Mouse (Mus musculus): ENCODE results near the gene Procr. TPM values are rescaled to one million over a fixed set of nuclear protein-coding genes. Genes with fewer than 3 reads are reported as not detected.
"Not testable (repeated sequence)": the region's sequence is repeated elsewhere in the genome, so short reads cannot be mapped to it uniquely, and the experiment has no call there.

Gene Procr
- total and polyA plus RNA-seq, 2 experiments, result 0.46 to 0.73 TPM

GRCm38 (mm10) chr2:155727764-155728395 is 23.0 kb upstream of the Procr start:
- Histone ChIP-seq H3K27me3 (ENCODE audit: control insufficient read depth, insufficient read depth, low read length) (no peaks in the 10 kb centered on the region), H3K4me3 (ENCODE audit: insufficient read depth, low read depth, low read length) (no peak overlapping the region), H3K9ac (ENCODE audit: low read depth, low read length) (no peak overlapping the region), H3K4me1 (ENCODE audit: control insufficient read depth, insufficient read depth, low read length) (peaks cover 11% of the 10 kb centered on the region), H3K27ac (replicated peaks; ENCODE audit: insufficient read depth, low read depth, low read length) (peak overlapping the region; percentile 51), H3K36me3 (ENCODE audit: control insufficient read depth, insufficient read depth, low read length) (peaks cover 5% of the 10 kb centered on the region; the same call in 1 of the 2 replicates), H3K79me2 (ENCODE audit: control insufficient read depth, insufficient read depth, low read length) (no peaks in the 10 kb centered on the region; the same call in 1 of the 2 replicates)
- TF ChIP-seq POLR2A (IDR thresholded peaks at IDR 0.05; ENCODE audit: extremely low read depth, insufficient read depth, low read length) (no peak), CTCF (IDR thresholded peaks at IDR 0.05; ENCODE audit: low read depth, low read length) (no peak)
- peak; percentile 71 for DNase-seq (ENCODE audit: extremely low read depth, low read depth, low spot score)
- WGBS, result 20% methylated on average over 7 of the region's 7 CpGs

- Histone ChIP-seq H3K4me1 (ENCODE audit: control insufficient read depth, insufficient read depth, low read length) (peaks cover 11% of the 10 kb centered on the region), H3K27me3 (ENCODE audit: control insufficient read depth, insufficient read depth, low read length) (no peaks in the 10 kb centered on the region), H3K36me3 (ENCODE audit: control insufficient read depth, insufficient read depth, low read length) (peaks cover 4% of the 10 kb centered on the region; the same call in 1 of the 2 replicates), H3K4me3 (ENCODE audit: insufficient read depth, low read depth, low read length) (peak overlapping the region; percentile 91), H3K9ac (ENCODE audit: low read depth, low read length) (peak overlapping the region; percentile 93), H3K27ac (replicated peaks; ENCODE audit: insufficient read depth, low read depth, low read length) (peak overlapping the region; percentile 17; the same call in 1 of the 2 replicates), H3K79me2 (ENCODE audit: control insufficient read depth, insufficient read depth, low read length) (no peaks in the 10 kb centered on the region; the same call in 1 of the 2 replicates)
- no peak for DNase-seq (ENCODE audit: extremely low read depth, low read depth, low spot score)
- WGBS, result 2% methylated on average over 15 of the region's 15 CpGs
- TF ChIP-seq CTCF (IDR thresholded peaks at IDR 0.05; ENCODE audit: low read depth, low read length), result no peak
- no peak for TF ChIP-seq POLR2A (IDR thresholded peaks at IDR 0.05; ENCODE audit: extremely low read depth, insufficient read depth, low read length)
These were observed 22.2 kb upstream of the Procr start for GRCm38 (mm10) chr2:155728742-155729141.

DNA sequence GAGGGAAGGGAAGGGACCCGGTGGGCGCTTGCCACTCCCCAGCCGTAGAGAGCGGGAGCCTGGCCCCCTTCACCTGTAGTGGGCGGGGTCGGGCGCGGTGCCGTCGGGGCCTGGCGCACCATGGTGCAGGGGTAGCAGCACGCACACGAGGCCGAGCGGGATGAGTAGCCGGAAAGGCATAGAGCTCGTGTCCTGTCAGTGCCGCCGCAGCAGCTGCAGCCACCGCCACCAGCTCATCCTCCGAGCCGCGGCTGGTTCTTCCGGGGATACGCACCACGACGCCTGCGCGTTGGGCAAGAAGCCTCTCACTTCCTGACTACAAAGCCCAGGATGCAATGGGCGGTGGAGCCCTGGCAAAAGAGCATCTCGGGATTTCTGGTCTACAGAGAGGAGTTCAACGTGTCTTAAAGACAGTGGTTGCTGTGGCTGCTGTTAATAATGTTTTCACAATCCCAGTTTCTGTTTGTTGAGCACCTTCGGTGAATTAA is 21.7 kb upstream of the Procr start, which contains the start of gene Edem2:
Gene Edem2 (minus strand): TSS at position 318 of the 488 bp plus-strand sequence.
- peak within 1 kb of the TSS; percentile 93 for H3K9ac ChIP-seq (ENCODE audit: low read depth, low read length)
- under 1% methylated on average over 30 of the region's 33 CpGs for WGBS
- H3K36me3 ChIP-seq (ENCODE audit: control insufficient read depth, insufficient read depth, low read length), result peaks cover 2% of the 10 kb centered on the region; the same call in 1 of the 2 replicates
- no peaks in the 10 kb centered on the region for H3K27me3 ChIP-seq (ENCODE audit: control insufficient read depth, insufficient read depth, low read length)
- peak within 1 kb of the TSS; percentile 91 for H3K4me3 ChIP-seq (ENCODE audit: insufficient read depth, low read depth, low read length)
- peak within 1 kb of the TSS; percentile 17; the same call in 1 of the 2 replicates for H3K27ac ChIP-seq (replicated peaks; ENCODE audit: insufficient read depth, low read depth, low read length)
- TF ChIP-seq CTCF (IDR thresholded peaks at IDR 0.05; ENCODE audit: low read depth, low read length) (no peak), POLR2A (IDR thresholded peaks at IDR 0.05; ENCODE audit: extremely low read depth, insufficient read depth, low read length) (peak; percentile 72)
- DNase-seq (ENCODE audit: extremely low read depth, low read depth, low spot score), result peak; percentile 88
- no peaks in the 10 kb centered on the region; the same call in 1 of the 2 replicates for H3K79me2 ChIP-seq (ENCODE audit: control insufficient read depth, insufficient read depth, low read length)
- H3K4me1 ChIP-seq (ENCODE audit: control insufficient read depth, insufficient read depth, low read length), result peaks cover 11% of the 10 kb centered on the region

GRCm38 (mm10) chr2:155735080-155735479 is 15.8 kb upstream of the Procr start:
- no peak for TF ChIP-seq POLR2A (IDR thresholded peaks at IDR 0.05; ENCODE audit: extremely low read depth, insufficient read depth, low read length)
- TF ChIP-seq CTCF (IDR thresholded peaks at IDR 0.05; ENCODE audit: low read depth, low read length), result no peak
- no peak for DNase-seq (ENCODE audit: extremely low read depth, low read depth, low spot score)
- Histone ChIP-seq H3K79me2 (ENCODE audit: control insufficient read depth, insufficient read depth, low read length) (no peaks in the 10 kb centered on the region), H3K4me3 (ENCODE audit: insufficient read depth, low read depth, low read length) (no peak overlapping the region), H3K9ac (ENCODE audit: low read depth, low read length) (no peak overlapping the region), H3K4me1 (ENCODE audit: control insufficient read depth, insufficient read depth, low read length) (no peaks in the 10 kb centered on the region), H3K36me3 (ENCODE audit: control insufficient read depth, insufficient read depth, low read length) (no peaks in the 10 kb centered on the region), H3K27ac (replicated peaks; ENCODE audit: insufficient read depth, low read depth, low read length) (no peak overlapping the region), H3K27me3 (ENCODE audit: control insufficient read depth, insufficient read depth, low read length) (no peaks in the 10 kb centered on the region)
- WGBS, result 83% methylated on average over 5 of the region's 5 CpGs

GRCm38 (mm10) chr2:155735766-155736165 is 15.2 kb upstream of the Procr start, which contains the start of gene Gm17581:
Gene Gm17581 (minus strand): TSS chr2:155735866.
- not testable (repeated sequence) for H3K4me1 ChIP-seq (ENCODE audit: control insufficient read depth, insufficient read depth, low read length); H3K9ac ChIP-seq (ENCODE audit: low read depth, low read length); H3K36me3 ChIP-seq (ENCODE audit: control insufficient read depth, insufficient read depth, low read length); H3K27ac ChIP-seq (replicated peaks; ENCODE audit: insufficient read depth, low read depth, low read length); DNase-seq (ENCODE audit: extremely low read depth, low read depth, low spot score); H3K79me2 ChIP-seq (ENCODE audit: control insufficient read depth, insufficient read depth, low read length); H3K27me3 ChIP-seq (ENCODE audit: control insufficient read depth, insufficient read depth, low read length); H3K4me3 ChIP-seq (ENCODE audit: insufficient read depth, low read depth, low read length)
- WGBS, result 87% methylated on average over 5 of the region's 5 CpGs

DNA sequence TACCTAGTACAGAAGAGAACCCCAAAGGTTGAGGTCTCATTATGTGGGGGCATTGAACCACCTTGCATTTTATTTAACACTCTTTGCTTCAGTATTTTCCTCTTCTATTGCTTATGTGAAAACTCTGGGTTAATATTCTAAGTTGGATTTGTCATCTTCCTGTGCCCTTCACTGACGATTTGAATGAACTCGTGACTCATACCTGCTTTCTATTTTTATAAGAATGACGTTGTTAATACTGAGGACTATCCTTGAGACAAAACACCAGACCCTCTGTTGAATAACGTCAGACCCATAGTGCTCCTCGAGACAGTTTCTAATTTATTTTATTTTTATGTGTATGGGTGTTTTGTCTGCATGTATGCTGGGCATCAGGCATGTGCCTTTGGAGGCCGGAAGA is 14.0 kb upstream of the Procr start:
- WGBS, result 77% methylated on average over 6 of the region's 6 CpGs
- H3K36me3 ChIP-seq (ENCODE audit: control insufficient read depth, insufficient read depth, low read length), result no peaks in the 10 kb centered on the region
- H3K27ac ChIP-seq (replicated peaks; ENCODE audit: insufficient read depth, low read depth, low read length), result no peak overlapping the region
- no peaks in the 10 kb centered on the region for H3K4me1 ChIP-seq (ENCODE audit: control insufficient read depth, insufficient read depth, low read length)
- TF ChIP-seq CTCF (IDR thresholded peaks at IDR 0.05; ENCODE audit: low read depth, low read length) (no peak), POLR2A (IDR thresholded peaks at IDR 0.05; ENCODE audit: extremely low read depth, insufficient read depth, low read length) (no peak)
- no peak overlapping the region for H3K4me3 ChIP-seq (ENCODE audit: insufficient read depth, low read depth, low read length)
- no peaks in the 10 kb centered on the region for H3K79me2 ChIP-seq (ENCODE audit: control insufficient read depth, insufficient read depth, low read length)
- no peaks in the 10 kb centered on the region for H3K27me3 ChIP-seq (ENCODE audit: control insufficient read depth, insufficient read depth, low read length)
- no peak for DNase-seq (ENCODE audit: extremely low read depth, low read depth, low spot score)
- H3K9ac ChIP-seq (ENCODE audit: low read depth, low read length), result no peak overlapping the region
